In genomic region chr2:174297851-174298250, GRCm38 (mm10) we compare ENCODE assay signal across 11 mouse cellular contexts. TPM values are rescaled to one million over a fixed set of nuclear protein-coding genes. Genes with fewer than 3 reads are reported as not detected.
DNase-seq lines count a peak whose midpoint lies in the region; ATAC-seq lines count a peak whose summit lies in the region.
"Had no signal": no experiment of that assay in that cellular context is flagged by ENCODE, and none has a peak within 500 bp of the region (broad histone marks: within the 10 kb centered on the region; RNA-seq: fewer than 3 reads in every experiment).

No protein-coding gene starts in this region.

- no peak for DNase-seq in heart, adult 18-20 months
- DNase-seq in limb, embryonic 11.5 days (ENCODE audit: low spot score) = no peak
- no peak for DNase-seq in left cerebral cortex, postnatal 4 days
- no peak for DNase-seq in adrenal gland, postnatal 4 days (ENCODE audit: low spot score in 2 of 2)
- DNase-seq in left cerebral cortex, postnatal 25 days (ENCODE audit: low spot score in 2 of 2) = no peak
- DNase-seq: thymus, adult 18-20 months had no signal

- H3K4me1 ChIP-seq in heart, embryonic 13.5 days = peaks cover 33% of the 10 kb centered on the region
- H3K4me1 ChIP-seq in midbrain, embryonic 13.5 days (replicated peaks) = peaks cover 42% of the 10 kb centered on the region
- H3K4me1 ChIP-seq in midbrain, embryonic 15.5 days = peaks cover 48% of the 10 kb centered on the region
- H3K4me1 ChIP-seq in limb, embryonic 11.5 days (ENCODE audit: control insufficient read depth, insufficient read depth, low read length) = peaks cover 9% of the 10 kb centered on the region

- peak overlapping the region; percentile 69 for H3K4me2 ChIP-seq in heart, embryonic 13.5 days
- H3K4me2 ChIP-seq in midbrain, embryonic 13.5 days (replicated peaks) = no peak overlapping the region
- no peak overlapping the region for H3K4me2 ChIP-seq in midbrain, embryonic 15.5 days
- H3K4me2 ChIP-seq in limb, embryonic 11.5 days (ENCODE audit: low read depth, severe bottlenecking) = peak overlapping the region; percentile 57; the same call in 1 of the 2 replicates

- intact Hi-C loops in left cerebral cortex, postnatal 4 days (cut with DNase I) = loop anchor here (10.0 kb wide), 1 partner anchor 563 kb away; the partner anchor contains the start of gene Vapb
- intact Hi-C loops in left cerebral cortex, postnatal 25 days (cut with DNase I) = loop anchor here (2.0 to 5.0 kb wide), 2 partner anchors 221 to 711 kb away; partner anchors contain the start of gene Stx16

- H3K27me3 ChIP-seq in heart, embryonic 13.5 days (replicated peaks) = peaks cover 47% of the 10 kb centered on the region
- peaks cover 44% of the 10 kb centered on the region for H3K27me3 ChIP-seq in midbrain, embryonic 13.5 days
- H3K27me3 ChIP-seq in midbrain, embryonic 15.5 days (replicated peaks) = peaks cover 28% of the 10 kb centered on the region
- H3K27me3 ChIP-seq in limb, embryonic 11.5 days (ENCODE audit: control insufficient read depth, insufficient read depth, low read length) = peaks cover 22% of the 10 kb centered on the region

- WGBS in heart, embryonic 13.5 days = 55% methylated on average over 19 of the region's 19 CpGs
- 74% methylated on average over 19 of the region's 19 CpGs for WGBS in midbrain, embryonic 13.5 days
- 62% methylated on average over 19 of the region's 19 CpGs for WGBS in midbrain, embryonic 15.5 days
- WGBS in limb, embryonic 11.5 days = 64% methylated on average over 19 of the region's 19 CpGs

- no peak overlapping the region for H3K27ac ChIP-seq in heart, embryonic 13.5 days (replicated peaks)
- H3K27ac ChIP-seq in midbrain, embryonic 13.5 days = no peak overlapping the region
- no peak overlapping the region for H3K27ac ChIP-seq in midbrain, embryonic 15.5 days
- no peak overlapping the region for H3K27ac ChIP-seq in limb, embryonic 11.5 days (replicated peaks; ENCODE audit: low read depth, low read length)

- no peaks in the 10 kb centered on the region for H3K36me3 ChIP-seq in heart, embryonic 13.5 days
- no peaks in the 10 kb centered on the region for H3K36me3 ChIP-seq in midbrain, embryonic 13.5 days
- H3K36me3 ChIP-seq in midbrain, embryonic 15.5 days (replicated peaks) = no peaks in the 10 kb centered on the region
- H3K36me3 ChIP-seq in limb, embryonic 11.5 days (ENCODE audit: control insufficient read depth, insufficient read depth, low read length) = no peaks in the 10 kb centered on the region

- peak overlapping the region; percentile 45 for H3K4me3 ChIP-seq in heart, embryonic 13.5 days
- peak overlapping the region; percentile 34 for H3K4me3 ChIP-seq in midbrain, embryonic 13.5 days (replicated peaks)
- no peak overlapping the region for H3K4me3 ChIP-seq in midbrain, embryonic 15.5 days
- no peak overlapping the region for H3K4me3 ChIP-seq in limb, embryonic 11.5 days (ENCODE audit: low read depth, low read length)

- no peak overlapping the region for H3K9ac ChIP-seq in heart, embryonic 13.5 days
- H3K9ac ChIP-seq in midbrain, embryonic 13.5 days (replicated peaks) = no peak overlapping the region
- H3K9ac ChIP-seq in midbrain, embryonic 15.5 days = no peak overlapping the region
- H3K9ac ChIP-seq in limb, embryonic 11.5 days (ENCODE audit: low read length) = no peak overlapping the region

- H3K9me3 ChIP-seq in heart, embryonic 13.5 days = peaks cover 73% of the 10 kb centered on the region
- H3K9me3 ChIP-seq in midbrain, embryonic 13.5 days = peaks cover 65% of the 10 kb centered on the region
- H3K9me3 ChIP-seq in midbrain, embryonic 15.5 days = peaks cover 29% of the 10 kb centered on the region
- H3K9me3 ChIP-seq in limb, embryonic 11.5 days (ENCODE audit: control insufficient read depth, low read length) = peaks cover 31% of the 10 kb centered on the region

- no peak for ATAC-seq in heart, embryonic 13.5 days (ENCODE audit: extremely low read depth, insufficient number of reproducible peaks, low FRiP score, low TSS enrichment)
- no peak for ATAC-seq in midbrain, embryonic 13.5 days
- ATAC-seq in midbrain, embryonic 15.5 days (replicated peaks) = no peak
- ATAC-seq in limb, embryonic 11.5 days (ENCODE audit: insufficient number of reproducible peaks, low FRiP score, low TSS enrichment, low read depth) = no peak

RNA-seq across cellular contexts. Expression of gene Gnas, which starts 13.7 kb away (rescaled TPM):
- 1,244 and 1,252 TPM in 2 replicates for polyA plus RNA-seq in heart, embryonic 13.5 days (2015; fragmentation: Nextera tagmentation; extraction: Ambion mirVana)
- 1,000 to 10,000 TPM; 1,194 to 1,253 TPM for total RNA-seq in heart, adult 18-20 months (2021)
- 1,084 and 1,205 TPM in 2 replicates for polyA plus RNA-seq in midbrain, embryonic 13.5 days (2015; fragmentation: Nextera tagmentation; extraction: Ambion mirVana)
- polyA plus RNA-seq in midbrain, embryonic 15.5 days (2015; fragmentation: Nextera tagmentation; extraction: Ambion mirVana) = 1,362 and 1,368 TPM in 2 replicates
- polyA plus RNA-seq in limb, embryonic 11.5 days (2014; fragmentation: Nextera tagmentation; extraction: Ambion mirVana) = 1,406 and 1,468 TPM in 2 replicates
- total RNA-seq in left cerebral cortex, postnatal 4 days (2021) = 1,000 to 10,000 TPM; 1,551 to 1,677 TPM
- 1,000 to 10,000 TPM; 3,043 to 3,192 TPM for total RNA-seq in adrenal gland, postnatal 4 days (2021)
- 1,000 to 10,000 TPM; 1,712 to 1,744 TPM for total RNA-seq in left cerebral cortex, postnatal 25 days (2021)

RNA-seq across cellular contexts. Expression of gene Gm20721, which starts 48.7 kb away (rescaled TPM):
- polyA plus RNA-seq in heart, embryonic 13.5 days (2015; fragmentation: Nextera tagmentation; extraction: Ambion mirVana) = 16.0 and 26.6 TPM in 2 replicates
- total RNA-seq in heart, adult 18-20 months (2021) = 1 to 10 TPM; 1.8 to 2.3 TPM
- polyA plus RNA-seq in midbrain, embryonic 13.5 days (2015; fragmentation: Nextera tagmentation; extraction: Ambion mirVana) = 8.8 and 10.5 TPM in 2 replicates
- polyA plus RNA-seq in midbrain, embryonic 15.5 days (2015; fragmentation: Nextera tagmentation; extraction: Ambion mirVana) = 8.2 and 16.1 TPM in 2 replicates
- polyA plus RNA-seq in limb, embryonic 11.5 days (2014; fragmentation: Nextera tagmentation; extraction: Ambion mirVana) = 8.6 and 13.0 TPM in 2 replicates
- 1 to 10 TPM; 2.0 to 2.2 TPM for total RNA-seq in left cerebral cortex, postnatal 4 days (2021)
- 1 to 10 TPM; 2.1 to 2.2 TPM for total RNA-seq in adrenal gland, postnatal 4 days (2021)
- 1 to 10 TPM; 2.2 to 3.0 TPM for total RNA-seq in left cerebral cortex, postnatal 25 days (2021)
- total RNA-seq: midbrain, postnatal 0 days had no signal
- polyA plus RNA-seq: kidney, adult 2 months had no signal

Comparison
In these comparisons a context has a peak if more than half of its experiments do, and no peak if none do; other contexts are left out.
1. H3K4me3 ChIP-seq: peak in heart, embryonic 13.5 days (single experiment) and midbrain, embryonic 13.5 days (single experiment); none in midbrain, embryonic 15.5 days (single experiment) and limb, embryonic 11.5 days (single experiment).
2. H3K4me2 ChIP-seq: peak in heart, embryonic 13.5 days (single experiment) and limb, embryonic 11.5 days (single experiment); none in midbrain, embryonic 13.5 days (single experiment) and midbrain, embryonic 15.5 days (single experiment).